Comparison of ENCODE assay signal across 8 mouse cellular contexts in the genomic region with DNA sequence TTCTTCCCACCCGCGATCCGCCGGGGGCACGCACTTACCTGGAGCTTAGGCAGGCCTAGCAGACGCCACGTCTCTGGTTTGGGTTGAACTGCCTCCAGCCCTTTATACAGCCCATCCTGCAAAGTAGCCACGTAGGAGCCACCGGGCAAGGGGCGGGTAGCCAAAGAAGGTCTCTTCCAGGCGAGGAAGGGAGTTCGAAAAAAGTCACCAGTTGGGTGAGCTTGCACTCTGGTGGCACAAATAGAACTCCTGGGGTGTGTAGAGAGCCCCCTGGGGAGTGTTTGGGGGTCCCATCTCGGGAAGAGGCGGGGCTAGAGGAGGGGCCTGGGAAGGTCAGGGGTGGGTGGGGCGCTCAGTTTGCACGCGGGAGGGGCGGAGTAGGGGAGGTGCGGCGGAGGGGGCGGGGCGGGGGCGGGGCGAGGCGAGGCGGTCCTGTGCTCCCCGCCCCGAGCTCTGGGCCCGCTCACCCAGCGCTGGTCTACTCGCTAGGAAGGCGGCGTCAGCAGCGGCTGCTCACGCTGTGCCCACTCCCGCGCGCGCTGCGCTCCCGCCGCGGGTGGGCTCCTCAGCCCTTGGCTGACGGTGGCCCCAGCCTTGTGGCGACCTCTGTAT. TPM values are rescaled to one million over a fixed set of nuclear protein-coding genes. Genes with fewer than 3 reads are reported as not detected.
A peak's percentile ranks its signal among the peaks of the same experiment; 100 is the strongest.
DNase-seq lines count a peak whose midpoint lies in the region; ATAC-seq and TF ChIP-seq lines count a peak whose summit lies in the region.

A gene (plus strand): TSS at position 467 of the 612 bp plus-strand sequence.

- peaks cover 40% of the 10 kb centered on the region for H3K27me3 ChIP-seq in E14TG2a.4 (ENCODE audit: insufficient read depth, low read length)
- H3K27me3 ChIP-seq in heart, embryonic 13.5 days (replicated peaks), result no peaks in the 10 kb centered on the region
- H3K27me3 ChIP-seq in kidney, postnatal 0 days (ENCODE audit: insufficient read depth, low read length), result no peaks in the 10 kb centered on the region
- H3K27me3 ChIP-seq in liver, embryonic 13.5 days, result peaks cover 34% of the 10 kb centered on the region
- no peaks in the 10 kb centered on the region for H3K27me3 ChIP-seq in neural tube, embryonic 13.5 days

- H3K9me3 ChIP-seq in E14TG2a.4 (ENCODE audit: low read length), result no peaks in the 10 kb centered on the region
- no peaks in the 10 kb centered on the region for H3K9me3 ChIP-seq in heart, embryonic 13.5 days
- no peaks in the 10 kb centered on the region for H3K9me3 ChIP-seq in kidney, postnatal 0 days (replicated peaks; ENCODE audit: low read length)
- H3K9me3 ChIP-seq in liver, embryonic 13.5 days (replicated peaks), result no peaks in the 10 kb centered on the region
- no peaks in the 10 kb centered on the region for H3K9me3 ChIP-seq in neural tube, embryonic 13.5 days

- TF ChIP-seq POLR2A in embryonic fibroblast, embryonic 13.5 days (IDR thresholded peaks at IDR 0.05; ENCODE audit: low read depth, low read length), result peak; percentile 95

- no peaks in the 10 kb centered on the region for H3K36me3 ChIP-seq in E14TG2a.4 (ENCODE audit: insufficient read depth, low read length)
- peaks cover 16% of the 10 kb centered on the region for H3K36me3 ChIP-seq in heart, embryonic 13.5 days
- H3K36me3 ChIP-seq in kidney, postnatal 0 days (ENCODE audit: insufficient read depth, low read length), result no peaks in the 10 kb centered on the region
- peaks cover 3% of the 10 kb centered on the region; the same call in 1 of the 2 replicates for H3K36me3 ChIP-seq in liver, embryonic 13.5 days
- H3K36me3 ChIP-seq in neural tube, embryonic 13.5 days, result no peaks in the 10 kb centered on the region

- peak within 1 kb of the TSS; percentile 95 for H3K27ac ChIP-seq in embryonic fibroblast, embryonic 13.5 days (ENCODE audit: insufficient read depth, low read length)
- peak within 1 kb of the TSS; percentile 77 for H3K27ac ChIP-seq in heart, embryonic 13.5 days (replicated peaks)
- peak within 1 kb of the TSS; percentile 63 for H3K27ac ChIP-seq in kidney, postnatal 0 days
- no peak within 1 kb of the TSS for H3K27ac ChIP-seq in liver, embryonic 13.5 days
- no peak within 1 kb of the TSS; the same call in 1 of the 2 replicates for H3K27ac ChIP-seq in neural tube, embryonic 13.5 days (replicated peaks)

- under 1% methylated on average over 32 of the region's 45 CpGs for WGBS in heart, embryonic 13.5 days
- WGBS in kidney, postnatal 0 days, result under 1% methylated on average over 30 of the region's 45 CpGs
- WGBS in liver, embryonic 13.5 days (ENCODE audit: insufficient replicate concordance), result under 1% methylated on average over 31 of the region's 45 CpGs
- 1% methylated on average over 44 of the region's 45 CpGs for WGBS in neural tube, embryonic 13.5 days

- DNase-seq in brain, adult 2 months (ENCODE audit: low read depth, low spot score), result peak; percentile 66
- DNase-seq in kidney, postnatal 0 days (ENCODE audit: low spot score), result peak; percentile 90
- no peak for DNase-seq in liver, embryonic 13.5 days
- peak; percentile 66 for DNase-seq in urinary bladder, adult 18-20 months (ENCODE audit: low spot score in 2 of 2)

- ATAC-seq in heart, embryonic 13.5 days (ENCODE audit: extremely low read depth, insufficient number of reproducible peaks, low FRiP score, low TSS enrichment), result peak; percentile 74
- peak; percentile 93 for ATAC-seq in kidney, postnatal 0 days (replicated peaks; ENCODE audit: low FRiP score, low read depth)
- ATAC-seq in liver, embryonic 13.5 days (ENCODE audit: low read depth), result peak; percentile 89
- peak; percentile 94 for ATAC-seq in neural tube, embryonic 13.5 days (ENCODE audit: low read depth)

- peak within 1 kb of the TSS; percentile 80 for H3K4me3 ChIP-seq in E14TG2a.4 (replicated peaks; ENCODE audit: low read length)
- peak within 1 kb of the TSS; percentile 82 for H3K4me3 ChIP-seq in embryonic fibroblast, embryonic 13.5 days (ENCODE audit: insufficient read depth, low read length)
- peak within 1 kb of the TSS; percentile 75 for H3K4me3 ChIP-seq in heart, embryonic 13.5 days
- H3K4me3 ChIP-seq in kidney, postnatal 0 days (replicated peaks; ENCODE audit: low read depth, low read length), result peak within 1 kb of the TSS; percentile 69
- H3K4me3 ChIP-seq in liver, embryonic 13.5 days (replicated peaks), result peak within 1 kb of the TSS; percentile 56
- H3K4me3 ChIP-seq in neural tube, embryonic 13.5 days, result peak within 1 kb of the TSS; percentile 60

- H3K4me2 ChIP-seq in heart, embryonic 13.5 days, result peak within 1 kb of the TSS; percentile 100
- H3K4me2 ChIP-seq in kidney, postnatal 0 days (ENCODE audit: low read length), result peak within 1 kb of the TSS; percentile 96
- peak within 1 kb of the TSS; percentile 81 for H3K4me2 ChIP-seq in liver, embryonic 13.5 days
- H3K4me2 ChIP-seq in neural tube, embryonic 13.5 days, result peak within 1 kb of the TSS; percentile 99

- H3K9ac ChIP-seq in heart, embryonic 13.5 days, result peak within 1 kb of the TSS; percentile 89
- H3K9ac ChIP-seq in kidney, postnatal 0 days (ENCODE audit: low read depth, low read length), result peak within 1 kb of the TSS; percentile 58
- H3K9ac ChIP-seq in liver, embryonic 13.5 days, result peak within 1 kb of the TSS; percentile 52
- peak within 1 kb of the TSS; percentile 75 for H3K9ac ChIP-seq in neural tube, embryonic 13.5 days

- no peak for TF ChIP-seq CTCF in E14TG2a.4 (conservative IDR thresholded peaks at IDR 0.05; ENCODE audit: low read length)
- no peak for TF ChIP-seq CTCF in embryonic fibroblast, embryonic 13.5 days (IDR thresholded peaks at IDR 0.05; ENCODE audit: borderline replicate concordance, insufficient read depth, low read length)
- peak; percentile 28; the same call in 1 of the 2 replicates for TF ChIP-seq CTCF in kidney, postnatal 0 days (IDR thresholded peaks at IDR 0.05; ENCODE audit: low read depth)

- H3K4me1 ChIP-seq in E14TG2a.4 (replicated peaks; ENCODE audit: low read depth, low read length), result peaks cover 15% of the 10 kb centered on the region
- peaks cover 8% of the 10 kb centered on the region for H3K4me1 ChIP-seq in embryonic fibroblast, embryonic 13.5 days (ENCODE audit: control insufficient read depth, insufficient read depth, low read length)
- peaks cover 25% of the 10 kb centered on the region for H3K4me1 ChIP-seq in heart, embryonic 13.5 days
- H3K4me1 ChIP-seq in kidney, postnatal 0 days (replicated peaks; ENCODE audit: insufficient read depth, low read length), result no peaks in the 10 kb centered on the region
- peaks cover 17% of the 10 kb centered on the region for H3K4me1 ChIP-seq in liver, embryonic 13.5 days (replicated peaks)
- H3K4me1 ChIP-seq in neural tube, embryonic 13.5 days (replicated peaks), result peaks cover 27% of the 10 kb centered on the region

RNA-seq across cellular contexts. Expression of the gene that starts here (rescaled TPM):
- polyA plus RNA-seq in embryonic fibroblast, embryonic 13.5 days (2011; ENCODE audit: insufficient read length, low read depth, missing spikeins), result 8.0 and 32.5 TPM in 2 replicates
- polyA plus RNA-seq in heart, embryonic 13.5 days (2015; fragmentation: Nextera tagmentation; extraction: Ambion mirVana), result 5.4 and 6.3 TPM in 2 replicates
- polyA plus RNA-seq in kidney, postnatal 0 days (2015; fragmentation: Nextera tagmentation; extraction: Ambion mirVana), result 21.0 and 22.1 TPM in 2 replicates
- polyA plus RNA-seq in liver, embryonic 13.5 days (2015; fragmentation: Nextera tagmentation; extraction: Ambion mirVana), result 0.63 and 0.80 TPM in 2 replicates
- polyA plus RNA-seq in neural tube, embryonic 13.5 days (2015; fragmentation: Nextera tagmentation; extraction: Ambion mirVana), result 8.9 and 9.7 TPM in 2 replicates

Comparison
In these comparisons a context has a peak if more than half of its experiments do, and no peak if none do; other contexts are left out.
1. Peak in ATAC-seq, H3K4me3 ChIP-seq, H3K9ac ChIP-seq and H3K4me2 ChIP-seq in liver, embryonic 13.5 days; RNA of the gene not detected or under 1 TPM.
2. H3K27ac ChIP-seq: peak in embryonic fibroblast, embryonic 13.5 days (single experiment), heart, embryonic 13.5 days (single experiment) and kidney, postnatal 0 days (single experiment); none in liver, embryonic 13.5 days (single experiment) and neural tube, embryonic 13.5 days (single experiment).
3. Peak in every context shown above with its lines, with median percentiles within 50 percentile points of each other: H3K4me3 ChIP-seq, ATAC-seq, H3K4me2 ChIP-seq and H3K9ac ChIP-seq.